Mouse (Mus musculus): ENCODE measurements at regions not wholly inside any gene's neighbourhood (a gene's known extent, or its start where the extent isn't known, plus 50 kb on each side); places are given as distances from the start of the nearest gene placed in this dataset.
A peak's percentile ranks its signal among the peaks of the same experiment; 100 is the strongest.

- DNase-seq, result no peak
Observed at GRCm38 (mm10) chr1:159398643-159399042, 124.9 kb upstream of the Tnr start.

- DNase-seq, result no peak
Observed at GRCm38 (mm10) chr1:159406317-159406716, 117.3 kb upstream of the Tnr start.

- DNase-seq, result no peak
Observed at GRCm38 (mm10) chr1:159406781-159407180, 116.8 kb upstream of the Tnr start.

- no peak for DNase-seq
Observed at GRCm38 (mm10) chr1:159413374-159413773, 110.2 kb upstream of the Tnr start.

GRCm38 (mm10) chr1:159415656-159416055 lies 107.9 kb upstream of the Tnr start:
- no peak for DNase-seq

GRCm38 (mm10) chr1:159417176-159417575 lies 106.4 kb upstream of the Tnr start:
- peak; percentile 22 for DNase-seq

GRCm38 (mm10) chr1:159419301-159419965 lies 104.1 kb upstream of the Tnr start:
- DNase-seq, result no peak

- DNase-seq, result no peak
Observed at GRCm38 (mm10) chr1:159420189-159420588, 103.4 kb upstream of the Tnr start.

GRCm38 (mm10) chr1:159423694-159424093 lies 99.9 kb upstream of the Tnr start:
- DNase-seq, result no peak

GRCm38 (mm10) chr1:159429926-159430325 lies 93.6 kb upstream of the Tnr start:
- DNase-seq, result no peak

GRCm38 (mm10) chr1:159433521-159433920 lies 90.0 kb upstream of the Tnr start:
- no peak for DNase-seq

- DNase-seq, result no peak
Observed at GRCm38 (mm10) chr1:159440770-159441169, 82.8 kb upstream of the Tnr start.

- no peak for DNase-seq
Observed at GRCm38 (mm10) chr1:159444093-159444492, 79.5 kb upstream of the Tnr start.

- DNase-seq, result no peak
Observed at GRCm38 (mm10) chr1:159445465-159445864, 78.1 kb upstream of the Tnr start.

- no peak for DNase-seq
Observed at GRCm38 (mm10) chr1:159451462-159451861, 72.1 kb upstream of the Tnr start.

- DNase-seq, result no peak
Observed at GRCm38 (mm10) chr1:159460876-159461275, 62.7 kb upstream of the Tnr start.

- DNase-seq, result no peak
Observed at GRCm38 (mm10) chr1:159470941-159471340, 52.6 kb upstream of the Tnr start.

Measured in right cerebral cortex, postnatal 4 days (tissue).